Mouse (Mus musculus) embryonic fibroblast, embryonic 13.5 days (primary cell): ENCODE results near the gene Adap1.
"Not testable (repeated sequence)": the region's sequence is repeated elsewhere in the genome, so short reads cannot be mapped to it uniquely, and the experiment has no call there.

Source experiments
- CTCF ChIP-seq: IDR thresholded peaks from 2 replicates; pipeline ENCODE4 v1.5.1; 2011; ENCODE audit warnings: mild to moderate bottlenecking, control low read depth, low read length, moderate library complexity, borderline replicate concordance; ENCODE audit not compliant: insufficient read depth
- POLR2A ChIP-seq: IDR thresholded peaks from 2 replicates; pipeline ENCODE4 v1.6.1; 2011; ENCODE audit warnings: low read depth, mild to moderate bottlenecking, control low read depth, low read length, moderate library complexity

- TF ChIP-seq POLR2A, CTCF: not testable (repeated sequence)
These were observed 9.0 kb upstream of the Adap1 start for GRCm38 (mm10) chr5:139334394-139334793.
